Mouse (Mus musculus) lung, embryonic 16.5 days (tissue): ENCODE data around the gene Galnt10. TPM values are rescaled to one million over a fixed set of nuclear protein-coding genes. Genes with fewer than 3 reads are reported as not detected.

Experiments
- ATAC-seq: fragments of 200-750 bp; cut with Nextera tagmentation; 2 replicates; pipeline ENCODE4 v1.8.0; 2017; ENCODE audit warnings: low read depth, mild to moderate bottlenecking, moderate library complexity
- H3K27ac ChIP-seq: fragments of 300-500 bp; sonication (generic); 2 replicates; pipeline ENCODE4 v1.5.1; 2014; ENCODE audit warnings: mild to moderate bottlenecking, control low read depth, low read length
- H3K27me3 ChIP-seq: fragments of 300-500 bp; sonication (generic); 2 replicates; pipeline ENCODE4 v1.6.1; 2014; ENCODE audit warnings: low read depth, low read length, mixed read lengths; ENCODE audit not compliant: control insufficient read depth, insufficient read depth
- H3K36me3 ChIP-seq: fragments of 300-500 bp; sonication (generic); 2 replicates; pipeline ENCODE4 v1.6.1; 2014; ENCODE audit warnings: low read length; ENCODE audit not compliant: control insufficient read depth, insufficient read depth
- H3K4me1 ChIP-seq: fragments of 300-500 bp; sonication (generic); replicated peaks from 2 replicates; pipeline ENCODE4 v1.6.1; 2014; ENCODE audit warnings: low read length, mixed read lengths; ENCODE audit not compliant: control insufficient read depth, insufficient read depth
- H3K4me2 ChIP-seq: fragments of 300-500 bp; sonication (generic); 2 replicates; pipeline ENCODE4 v1.6.1; 2014; ENCODE audit warnings: low read depth, low read length, control low read depth
- H3K4me3 ChIP-seq: fragments of 300-500 bp; sonication (generic); 2 replicates; pipeline ENCODE4 v1.5.1; 2014; ENCODE audit warnings: mild to moderate bottlenecking, low read length, control low read depth
- H3K9ac ChIP-seq: fragments of 300-500 bp; sonication (generic); 2 replicates; pipeline ENCODE4 v1.6.1; 2014; ENCODE audit warnings: low read length, control low read depth
- H3K9me3 ChIP-seq: fragments of 300-500 bp; sonication (generic); 2 replicates; pipeline ENCODE4 v1.6.1; 2016; ENCODE audit warnings: low read length; ENCODE audit not compliant: control insufficient read depth
- WGBS: fragments of 180-500 bp; shearing (Covaris S2); extraction: QIAGEN DNeasy Blood & Tissue Kit; methylation state at CpG from one replicate; pipeline ENCODE4 v1.1.7; 2014; 5-methylcytosine and 5-hydroxymethylcytosine counted together
- polyA plus RNA-seq: library from polyadenylated mRNA; unstranded; fragments of >200 nt; fragmentation: Nextera tagmentation; extraction: Ambion mirVana; gene quantifications from 2 replicates; pipeline ENCODE4 v1.2.1, GENCODE M21; 2015

Galnt10 gene
- polyA plus RNA-seq, 1 experiment from 2014 or later = 12.8 TPM

GRCm38 (mm10) chr11:57717432-57717831, 72.2 kb downstream of the Galnt10 start:
- Histone ChIP-seq H3K4me3 (no peak overlapping the region), H3K9me3 (no peaks in the 10 kb centered on the region), H3K4me2 (no peak overlapping the region), H3K36me3 (no peaks in the 10 kb centered on the region), H3K9ac (no peak overlapping the region), H3K27me3 (no peaks in the 10 kb centered on the region), H3K4me1 (peaks cover 9% of the 10 kb centered on the region), H3K27ac (no peak overlapping the region)
- 61% methylated on average over 3 of the region's 3 CpGs for WGBS
- 0 out of 2 replicates have a peak, but pooled peaks have one; percentile 58 for ATAC-seq

DNA sequence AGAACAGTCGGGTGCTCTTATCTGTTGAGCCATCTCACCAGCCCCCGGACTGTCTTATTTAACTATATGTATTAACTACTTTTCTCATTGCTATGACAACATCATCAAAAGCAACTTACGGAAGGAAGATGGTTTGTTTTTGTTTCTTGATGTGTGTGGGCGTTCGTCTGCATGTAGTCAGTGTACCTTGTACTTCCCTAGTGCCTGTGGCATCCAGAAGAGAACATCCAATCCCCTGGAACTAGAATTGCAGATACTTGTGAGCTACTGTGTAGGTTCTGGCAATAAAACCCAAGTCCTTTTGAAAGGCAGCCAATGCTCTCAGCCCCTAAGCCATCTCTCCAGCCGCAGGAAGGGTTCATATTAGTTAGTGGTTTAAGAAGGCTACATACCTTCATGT, 72.8 kb downstream of the Galnt10 start:
- 76% methylated on average over 6 of the region's 6 CpGs for WGBS
- Histone ChIP-seq H3K27me3 (no peaks in the 10 kb centered on the region), H3K36me3 (no peaks in the 10 kb centered on the region), H3K4me3 (no peak overlapping the region), H3K9me3 (no peaks in the 10 kb centered on the region), H3K4me2 (no peak overlapping the region), H3K27ac (no peak overlapping the region), H3K4me1 (peaks cover 9% of the 10 kb centered on the region), H3K9ac (no peak overlapping the region)
- no peak for ATAC-seq

- no peaks in the 10 kb centered on the region for H3K27me3 ChIP-seq
- WGBS = 15% methylated on average over 7 of the region's 7 CpGs
Measured at GRCm38 (mm10) chr11:57719631-57720030, 74.4 kb downstream of the Galnt10 start.

DNA sequence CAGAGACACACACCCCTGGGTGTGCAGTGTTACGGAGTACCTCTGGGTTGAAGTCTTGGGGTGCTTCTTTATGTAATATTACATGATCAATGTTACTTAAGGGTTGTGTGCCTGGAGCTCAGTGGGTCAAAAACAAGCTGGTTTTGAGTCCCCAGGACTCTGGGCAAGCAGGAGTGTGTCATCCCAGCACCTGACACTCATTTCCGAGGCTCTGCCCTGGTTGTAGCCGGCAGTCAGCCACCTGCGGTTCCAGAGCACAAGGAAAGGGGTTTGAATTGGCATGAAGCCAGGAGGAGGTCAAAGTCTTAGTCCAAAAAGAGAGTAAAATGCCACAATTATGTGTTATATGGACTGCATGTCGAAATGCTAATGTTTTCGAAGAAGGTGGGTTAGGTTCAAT, 74.8 kb downstream of the Galnt10 start:
- no peak overlapping the region for H3K27ac ChIP-seq
- no peak overlapping the region for H3K4me3 ChIP-seq
- H3K27me3 ChIP-seq = no peaks in the 10 kb centered on the region
- H3K9ac ChIP-seq = no peak overlapping the region
- peaks cover 9% of the 10 kb centered on the region for H3K4me1 ChIP-seq
- no peak overlapping the region for H3K4me2 ChIP-seq
- no peak for ATAC-seq
- 54% methylated on average over 6 of the region's 6 CpGs for WGBS
- no peaks in the 10 kb centered on the region for H3K9me3 ChIP-seq
- H3K36me3 ChIP-seq = no peaks in the 10 kb centered on the region

More at GRCm38 (mm10) chr11:57719631-57720030, 74.4 kb downstream of the Galnt10 start:
- no peak overlapping the region for H3K4me3 ChIP-seq
- peaks cover 9% of the 10 kb centered on the region for H3K4me1 ChIP-seq
- no peak overlapping the region for H3K27ac ChIP-seq
- no peak overlapping the region for H3K4me2 ChIP-seq
- no peaks in the 10 kb centered on the region for H3K36me3 ChIP-seq
- no peaks in the 10 kb centered on the region for H3K9me3 ChIP-seq
- peak; percentile 74 for ATAC-seq
- no peak overlapping the region for H3K9ac ChIP-seq

GRCm38 (mm10) chr11:57724791-57725463, 79.7 kb downstream of the Galnt10 start:
- WGBS = 85% methylated on average over 5 of the region's 5 CpGs
- no peak for ATAC-seq
- no peak overlapping the region for H3K9ac ChIP-seq
- no peak overlapping the region for H3K4me2 ChIP-seq
- no peaks in the 10 kb centered on the region for H3K9me3 ChIP-seq
- H3K27me3 ChIP-seq = no peaks in the 10 kb centered on the region
- no peak overlapping the region for H3K4me3 ChIP-seq
- H3K27ac ChIP-seq = no peak overlapping the region
- no peaks in the 10 kb centered on the region for H3K36me3 ChIP-seq
- peaks cover 9% of the 10 kb centered on the region for H3K4me1 ChIP-seq

DNA sequence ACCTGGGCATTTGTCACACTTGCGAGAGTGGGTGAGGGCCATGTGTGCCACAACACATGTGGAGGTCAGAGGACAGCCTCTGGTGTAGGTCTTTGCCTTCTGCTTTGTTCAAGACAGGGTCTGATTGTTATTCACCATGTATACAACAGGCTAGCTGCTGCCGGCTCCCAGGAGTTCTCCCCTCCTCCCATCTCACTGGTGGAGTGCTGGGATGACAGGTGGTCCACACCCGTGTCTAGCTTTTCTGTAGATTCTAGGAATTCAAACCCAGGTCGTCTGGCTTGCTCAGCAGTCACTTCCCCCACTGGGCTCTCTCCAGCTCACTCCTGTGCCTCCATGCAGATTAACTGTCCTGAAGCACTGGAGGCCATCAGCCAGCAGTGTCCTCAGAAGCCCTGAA, 80.7 kb downstream of the Galnt10 start:
- H3K9me3 ChIP-seq = no peaks in the 10 kb centered on the region
- WGBS = 54% methylated on average over 4 of the region's 4 CpGs

GRCm38 (mm10) chr11:57727303-57727969, 82.2 kb downstream of the Galnt10 start:
- 50% methylated on average over 9 of the region's 9 CpGs for WGBS
- Histone ChIP-seq H3K4me2 (no peak overlapping the region), H3K27ac (no peak overlapping the region), H3K4me3 (no peak overlapping the region), H3K9ac (no peak overlapping the region), H3K27me3 (no peaks in the 10 kb centered on the region), H3K9me3 (no peaks in the 10 kb centered on the region), H3K36me3 (no peaks in the 10 kb centered on the region), H3K4me1 (peaks cover 6% of the 10 kb centered on the region; the same call in 1 of the 2 replicates)
- peak; percentile 74 for ATAC-seq

More for the DNA sequence above, 80.7 kb downstream of the Galnt10 start:
- no peaks in the 10 kb centered on the region for H3K36me3 ChIP-seq
- no peak for ATAC-seq
- H3K4me1 ChIP-seq = peaks cover 6% of the 10 kb centered on the region; the same call in 1 of the 2 replicates
- H3K27me3 ChIP-seq = no peaks in the 10 kb centered on the region
- H3K27ac ChIP-seq = no peak overlapping the region
- no peak overlapping the region for H3K9ac ChIP-seq
- no peak overlapping the region for H3K4me2 ChIP-seq
- no peak overlapping the region for H3K4me3 ChIP-seq

- H3K36me3 ChIP-seq = no peaks in the 10 kb centered on the region
- H3K27ac ChIP-seq = no peak overlapping the region
- 61% methylated on average over 10 of the region's 10 CpGs for WGBS
- H3K9ac ChIP-seq = no peak overlapping the region
- no peak overlapping the region for H3K4me2 ChIP-seq
- no peaks in the 10 kb centered on the region for H3K27me3 ChIP-seq
- ATAC-seq = no peak
- H3K4me3 ChIP-seq = no peak overlapping the region
- H3K9me3 ChIP-seq = no peaks in the 10 kb centered on the region
- peaks cover 2% of the 10 kb centered on the region; the same call in 1 of the 2 replicates for H3K4me1 ChIP-seq
Measured at GRCm38 (mm10) chr11:57732410-57733281, 87.4 kb downstream of the Galnt10 start.
